Mouse (Mus musculus) cerebellum, adult 2 months (tissue): ENCODE data around the gene Ankrd6.

Experiments
- CTCF ChIP-seq: fragments of 200-500 bp; IDR thresholded peaks from 2 replicates; pipeline ENCODE4 v1.5.1; 2011; ENCODE audit warnings: low read depth, mild to moderate bottlenecking, control low read depth, low read length, moderate library complexity, borderline replicate concordance; ENCODE audit not compliant: insufficient read depth
- POLR2A ChIP-seq: fragments of 200-500 bp; IDR thresholded peaks from 2 replicates; pipeline ENCODE4 v1.6.1; 2011; ENCODE audit warnings: low read length, control low read depth, borderline replicate concordance; ENCODE audit not compliant: insufficient read depth

GRCm38 (mm10) chr4:32768046-32768445 is 182.6 kb downstream of the Ankrd6 start:
- no peak for TF ChIP-seq POLR2A
- no peak for TF ChIP-seq CTCF
